Mouse (Mus musculus): ENCODE results near the gene Lrrc10. TPM values are rescaled to one million over a fixed set of nuclear protein-coding genes. Genes with fewer than 3 reads are reported as not detected.

The Lrrc10 gene
- total RNA-seq, 1 experiment: 0.27 TPM

DNA sequence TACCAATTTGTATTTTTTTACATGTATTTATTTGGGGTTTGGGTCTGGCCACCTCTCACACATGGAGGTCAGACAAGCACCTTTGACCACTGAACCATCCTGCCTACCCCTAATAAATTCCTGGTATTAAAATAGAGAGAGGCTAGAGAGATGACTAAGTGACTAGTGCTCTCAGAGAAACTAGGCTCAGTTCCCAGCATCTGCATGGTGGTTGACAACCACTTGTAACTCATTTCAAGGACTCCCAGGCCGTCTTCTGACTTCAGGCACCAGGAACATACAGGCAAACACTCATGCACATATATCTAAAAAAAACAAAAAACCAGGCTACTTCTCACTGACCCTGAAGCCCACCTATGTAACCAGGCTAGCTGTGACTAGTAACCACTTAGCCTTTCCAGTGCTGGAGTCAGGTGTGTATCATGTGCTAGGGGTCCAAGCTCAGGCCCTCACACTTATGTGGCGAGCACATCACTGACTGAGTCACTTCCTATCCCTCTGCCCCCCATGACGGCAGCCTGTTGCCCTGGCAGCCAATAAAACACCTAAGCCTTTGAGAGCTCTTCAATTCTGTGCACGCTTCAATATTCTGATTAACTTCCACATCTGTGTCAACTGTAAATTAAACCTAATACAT lies 4.9 kb downstream of the Lrrc10 start:
- H3K36me3 ChIP-seq (ENCODE audit: control insufficient read depth, insufficient read depth, low read length, poor library complexity, severe bottlenecking): peaks cover 49% of the 10 kb centered on the region
- in situ Hi-C loops (cut with MboI; ENCODE audit: low sequenced_read_pairs in 2 of 2, unreplicated experiment in 2 of 2): loop anchor here in 1 of 2 experiments (25.0 kb wide), 1 partner anchor 1638 kb away; no protein-coding TSS in a partner anchor
- no peak overlapping the region for H3K27ac ChIP-seq (ENCODE audit: insufficient read depth, low read depth, low read length, poor library complexity, severe bottlenecking)
- peaks cover 3 to 5% of the 10 kb centered on the region in 2 experiments; a peak in 3 of 4 replicates for H3K4me1 ChIP-seq (ENCODE audit: control insufficient read depth in 2 of 2, insufficient read depth in 2 of 2, low read length in 2 of 2, poor library complexity in 1 of 2)
- no peak for TF ChIP-seq CHD2 (IDR thresholded peaks at IDR 0.05; ENCODE audit: low read depth, low read length)
- TF ChIP-seq HCFC1 (IDR thresholded peaks at IDR 0.05; ENCODE audit: borderline replicate concordance, insufficient read depth, low read length): no peak
- TF ChIP-seq ZNF384 (IDR thresholded peaks at IDR 0.05; ENCODE audit: low read depth, low read length): no peak
- no peak for TF ChIP-seq MAFK (IDR thresholded peaks at IDR 0.05; ENCODE audit: insufficient read depth, low read depth, low read length)
- no peak for TF ChIP-seq ZC3H11A (IDR thresholded peaks at IDR 0.05; ENCODE audit: borderline replicate concordance, low read depth, low read length)
- no peak overlapping the region for H3K4me3 ChIP-seq (ENCODE audit: insufficient read depth in 1 of 2, low read depth in 1 of 2, low read length in 2 of 2, poor library complexity in 1 of 2, severe bottlenecking in 1 of 2)
- no peaks in the 10 kb centered on the region for H3K9me3 ChIP-seq (ENCODE audit: control insufficient read depth, insufficient read depth, low read depth, low read length)
- H3K9ac ChIP-seq (ENCODE audit: insufficient read depth, low read depth, low read length, poor library complexity, severe bottlenecking): no peak overlapping the region
- DNase-seq (ENCODE audit: low read depth, low spot score): no peak

DNA sequence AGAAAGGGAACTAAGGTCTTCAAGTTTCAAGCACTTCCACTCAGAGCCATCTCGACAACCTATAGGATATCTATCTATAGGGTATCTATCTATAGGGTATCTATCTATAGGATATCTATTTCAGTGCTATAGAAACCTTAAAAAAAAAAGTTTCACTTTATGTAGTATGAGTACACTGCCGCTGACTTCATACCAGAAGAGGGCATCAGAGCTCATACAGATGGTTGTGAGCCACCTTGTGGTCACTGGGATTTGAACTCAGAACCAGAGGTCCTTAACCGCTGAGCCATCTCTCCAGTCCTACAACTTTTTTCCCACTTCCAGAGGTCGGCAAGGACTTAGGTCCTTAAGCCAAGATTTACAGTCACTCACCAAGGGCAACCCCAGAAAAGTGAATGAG lies 10.5 kb downstream of the Lrrc10 start:
- DNase-seq (ENCODE audit: low read depth, low spot score): no peak
- Histone ChIP-seq H3K36me3 (ENCODE audit: control insufficient read depth, insufficient read depth, low read length, poor library complexity, severe bottlenecking) (peaks cover 84% of the 10 kb centered on the region), H3K4me1 (ENCODE audit: control insufficient read depth in 2 of 2, insufficient read depth in 2 of 2, low read length in 2 of 2, poor library complexity in 1 of 2) (no peaks in the 10 kb centered on the region; a peak in 1 of 4 replicates), H3K9ac (ENCODE audit: insufficient read depth, low read depth, low read length, poor library complexity, severe bottlenecking) (no peak overlapping the region), H3K4me3 (ENCODE audit: insufficient read depth in 1 of 2, low read depth in 1 of 2, low read length in 2 of 2, poor library complexity in 1 of 2, severe bottlenecking in 1 of 2) (no peak overlapping the region), H3K27ac (ENCODE audit: insufficient read depth, low read depth, low read length, poor library complexity, severe bottlenecking) (no peak overlapping the region), H3K9me3 (ENCODE audit: control insufficient read depth, insufficient read depth, low read depth, low read length) (no peaks in the 10 kb centered on the region)
- no peak for TF ChIP-seq ZNF384 (IDR thresholded peaks at IDR 0.05; ENCODE audit: low read depth, low read length)
- TF ChIP-seq MAFK (IDR thresholded peaks at IDR 0.05; ENCODE audit: insufficient read depth, low read depth, low read length): no peak
- in situ Hi-C loops (cut with MboI; ENCODE audit: low sequenced_read_pairs in 2 of 2, unreplicated experiment in 2 of 2): loop anchor here in 1 of 2 experiments (25.0 kb wide), 1 partner anchor 1643 kb away; no protein-coding TSS in a partner anchor

DNA sequence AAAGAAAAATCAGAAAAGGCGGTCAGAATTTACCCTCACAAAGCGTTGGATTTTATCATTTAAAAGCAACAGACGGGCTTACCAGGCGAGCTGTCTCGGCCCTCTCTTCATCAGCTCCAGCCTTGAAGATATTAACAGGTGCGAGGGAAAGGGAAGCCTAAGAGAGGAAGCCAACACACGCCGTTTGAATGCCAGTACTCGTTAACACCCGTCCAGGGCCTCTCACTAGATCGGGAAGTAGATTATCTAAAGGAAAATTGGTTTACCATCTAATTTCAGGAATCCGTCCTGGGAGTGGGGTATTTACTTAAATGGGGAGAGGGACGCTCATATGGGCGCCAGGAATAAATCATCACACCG lies 17.7 kb downstream of the Lrrc10 start:
- TF ChIP-seq ZNF384 (IDR thresholded peaks at IDR 0.05; ENCODE audit: low read depth, low read length): no peak
- no peak for TF ChIP-seq CHD2 (IDR thresholded peaks at IDR 0.05; ENCODE audit: low read depth, low read length)
- no peak for TF ChIP-seq HCFC1 (IDR thresholded peaks at IDR 0.05; ENCODE audit: borderline replicate concordance, insufficient read depth, low read length)
- TF ChIP-seq ZC3H11A (IDR thresholded peaks at IDR 0.05; ENCODE audit: borderline replicate concordance, low read depth, low read length): no peak
- no peak for TF ChIP-seq MAFK (IDR thresholded peaks at IDR 0.05; ENCODE audit: insufficient read depth, low read depth, low read length)
- peak overlapping the region; percentile 96 for H3K9ac ChIP-seq (ENCODE audit: insufficient read depth, low read depth, low read length, poor library complexity, severe bottlenecking)
- H3K9me3 ChIP-seq (ENCODE audit: control insufficient read depth, insufficient read depth, low read depth, low read length): no peaks in the 10 kb centered on the region
- H3K4me1 ChIP-seq (ENCODE audit: control insufficient read depth in 2 of 2, insufficient read depth in 2 of 2, low read length in 2 of 2, poor library complexity in 1 of 2): no peaks in the 10 kb centered on the region; a peak in 2 of 4 replicates
- H3K36me3 ChIP-seq (ENCODE audit: control insufficient read depth, insufficient read depth, low read length, poor library complexity, severe bottlenecking): peaks cover 37% of the 10 kb centered on the region
- DNase-seq (ENCODE audit: low read depth, low spot score): no peak
- in situ Hi-C loops (cut with MboI; ENCODE audit: low sequenced_read_pairs in 2 of 2, unreplicated experiment in 2 of 2): loop anchor here in 1 of 2 experiments (25.0 kb wide), 1 partner anchor 1651 kb away; no protein-coding TSS in a partner anchor
- H3K4me3 ChIP-seq (ENCODE audit: insufficient read depth in 1 of 2, low read depth in 1 of 2, low read length in 2 of 2, poor library complexity in 1 of 2, severe bottlenecking in 1 of 2): peak overlapping the region; percentile 86 to 99
- peak overlapping the region; percentile 95; the same call in 1 of the 2 replicates for H3K27ac ChIP-seq (ENCODE audit: insufficient read depth, low read depth, low read length, poor library complexity, severe bottlenecking)

DNA sequence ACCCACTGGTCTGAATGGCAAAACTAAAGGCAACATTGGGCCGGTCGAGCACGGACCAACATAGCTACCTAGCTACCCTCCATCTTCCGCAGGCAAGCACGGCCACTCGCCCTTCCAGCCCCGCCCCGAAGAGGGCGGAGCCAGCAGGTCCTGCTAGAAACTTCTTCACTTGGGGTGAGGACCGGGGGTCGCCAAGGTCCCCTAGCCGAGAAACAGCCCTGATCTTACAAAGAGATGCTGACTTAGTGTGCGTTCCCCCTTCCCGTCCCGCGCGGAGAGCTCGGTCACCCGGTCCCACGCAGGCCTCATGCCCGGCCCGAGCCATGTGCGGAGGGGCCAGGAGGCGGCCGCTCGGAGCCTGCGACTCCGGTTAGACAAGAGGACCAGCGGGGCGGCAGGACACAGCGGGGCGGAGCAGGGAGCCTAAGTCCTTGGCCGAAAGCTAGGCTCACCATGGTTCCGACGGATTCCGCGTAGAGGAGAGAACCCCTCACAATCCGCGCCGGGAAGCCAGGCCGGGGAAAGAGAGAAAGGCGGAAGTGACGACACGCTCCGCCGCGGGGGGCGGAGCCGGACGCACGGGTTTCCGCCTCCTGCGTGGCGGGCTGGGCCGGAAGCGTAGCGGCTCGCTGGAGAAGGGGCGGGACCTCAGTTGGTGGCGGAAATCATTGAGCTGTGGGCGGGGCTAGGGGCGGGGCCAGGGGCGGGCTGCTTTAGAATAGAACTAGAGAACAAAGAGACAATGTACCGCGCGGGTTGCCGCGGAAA lies 18.3 kb downstream of the Lrrc10 start, which contains the start of gene Cct2:
Gene Cct2 (minus strand): TSS at position 561 of the 768 bp plus-strand sequence.
- Histone ChIP-seq H3K36me3 (ENCODE audit: control insufficient read depth, insufficient read depth, low read length, poor library complexity, severe bottlenecking) (peaks cover 31% of the 10 kb centered on the region), H3K9me3 (ENCODE audit: control insufficient read depth, insufficient read depth, low read depth, low read length) (no peaks in the 10 kb centered on the region), H3K27ac (ENCODE audit: insufficient read depth, low read depth, low read length, poor library complexity, severe bottlenecking) (peak within 1 kb of the TSS; percentile 95), H3K4me3 (ENCODE audit: insufficient read depth in 1 of 2, low read depth in 1 of 2, low read length in 2 of 2, poor library complexity in 1 of 2, severe bottlenecking in 1 of 2) (peak within 1 kb of the TSS; percentile 86 to 99), H3K4me1 (ENCODE audit: control insufficient read depth in 2 of 2, insufficient read depth in 2 of 2, low read length in 2 of 2, poor library complexity in 1 of 2) (no peaks in the 10 kb centered on the region; a peak in 2 of 4 replicates), H3K9ac (ENCODE audit: insufficient read depth, low read depth, low read length, poor library complexity, severe bottlenecking) (peak within 1 kb of the TSS; percentile 96)
- in situ Hi-C loops (cut with MboI; ENCODE audit: low sequenced_read_pairs in 2 of 2, unreplicated experiment in 2 of 2): loop anchor here in 1 of 2 experiments (25.0 kb wide), 1 partner anchor 1651 kb away; no protein-coding TSS in a partner anchor
- TF ChIP-seq HCFC1 (IDR thresholded peaks at IDR 0.05; ENCODE audit: borderline replicate concordance, insufficient read depth, low read length) (peak; percentile 28; the same call in 1 of the 2 replicates), MAFK (IDR thresholded peaks at IDR 0.05; ENCODE audit: insufficient read depth, low read depth, low read length) (no peak)
- peak; percentile 94 for DNase-seq (ENCODE audit: low read depth, low spot score)

Data from ES-E14 (cell line).